Mouse (Mus musculus): ENCODE measurements at regions not wholly inside any gene's neighbourhood (a gene's known extent, or its start where the extent isn't known, plus 50 kb on each side); places are given as distances from the start of the nearest gene placed in this dataset.

DNA sequence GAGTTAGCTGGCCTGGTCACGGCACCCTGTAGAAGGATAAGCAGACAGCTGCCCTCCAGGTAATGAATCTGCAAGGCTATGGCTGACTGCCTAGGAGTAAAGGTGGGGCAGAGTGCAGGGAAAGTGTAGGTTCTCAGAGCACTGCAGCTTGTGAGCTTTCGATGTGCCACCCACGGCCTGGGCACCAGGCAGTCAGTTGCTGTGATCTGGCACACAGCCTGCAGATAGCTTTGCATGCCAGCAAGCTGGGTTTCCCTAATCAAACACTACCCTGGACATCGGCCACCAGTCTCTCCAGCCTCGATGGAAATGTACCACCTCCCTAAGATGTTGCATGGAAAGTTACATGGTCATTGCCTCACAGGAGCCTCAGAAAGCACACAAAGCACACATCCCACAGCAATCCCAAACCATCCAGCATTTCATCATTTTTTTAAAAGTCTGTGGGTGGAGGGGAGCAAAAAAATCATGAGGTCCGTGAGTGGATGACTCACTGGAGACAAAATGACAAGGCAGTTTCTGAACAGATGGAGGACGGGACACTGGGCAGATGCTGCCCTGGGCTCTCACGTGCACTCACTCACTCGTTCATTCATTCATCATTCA is 112.7 kb downstream of the Ets2 start:
- DNase-seq (ENCODE audit: extremely low spot score): no peak

DNA sequence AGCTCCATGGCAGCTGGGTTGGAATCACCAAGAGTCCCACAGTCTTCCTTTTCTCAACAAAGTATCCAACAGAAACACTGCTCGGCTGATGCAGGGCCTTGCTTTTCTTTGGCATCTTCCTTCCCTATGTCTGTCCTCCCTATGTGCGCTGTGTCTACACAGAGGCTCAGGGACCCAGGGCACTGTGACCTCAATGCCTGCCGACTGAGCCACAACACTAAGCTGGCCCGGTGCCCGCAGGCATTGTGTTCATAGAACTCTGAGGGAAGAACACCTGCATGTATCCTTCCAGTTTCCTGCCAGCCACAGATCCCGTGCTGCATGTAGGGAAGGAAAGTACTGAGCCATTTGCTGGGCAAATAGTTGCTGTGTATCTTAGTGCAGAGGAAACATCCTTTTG is 109.2 kb downstream of the Ets2 start:
- DNase-seq (ENCODE audit: extremely low spot score): no peak

DNA sequence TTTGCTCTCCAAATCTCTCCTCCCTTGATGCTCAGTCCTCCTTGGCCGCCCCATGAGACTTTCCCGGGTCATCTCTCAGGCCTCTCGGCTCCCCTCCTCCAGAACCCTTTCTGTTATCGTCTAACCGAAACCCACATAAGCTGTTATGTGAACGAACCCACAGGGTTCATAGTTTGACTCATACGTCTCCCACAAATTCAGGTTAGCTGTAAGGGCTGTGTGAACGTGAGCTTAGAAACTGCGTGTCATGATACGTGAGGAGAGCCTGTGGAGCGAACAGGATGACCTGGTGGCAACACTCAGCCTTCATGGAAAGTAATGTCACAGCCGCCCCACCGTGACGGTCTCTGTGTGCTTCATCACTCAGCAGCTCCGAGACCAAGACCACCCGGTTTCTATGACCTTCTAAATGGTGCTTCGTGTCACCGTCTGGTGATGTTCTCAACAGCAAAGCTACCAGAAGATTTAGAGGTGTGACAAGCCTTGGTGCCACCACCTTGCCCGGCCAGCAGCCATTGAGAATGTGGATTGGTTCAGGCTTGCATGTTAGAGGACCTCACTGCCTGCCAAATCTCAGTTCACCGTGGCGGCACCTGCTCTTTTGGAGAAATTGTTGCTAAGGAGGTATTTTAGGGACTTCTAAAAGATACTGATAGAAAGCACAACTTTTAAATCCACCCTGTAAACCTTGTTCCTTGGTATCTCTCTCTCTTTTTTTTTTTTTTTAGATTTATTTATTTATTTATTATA is 107.4 kb downstream of the Ets2 start:
- no peak for DNase-seq (ENCODE audit: extremely low spot score)

DNA sequence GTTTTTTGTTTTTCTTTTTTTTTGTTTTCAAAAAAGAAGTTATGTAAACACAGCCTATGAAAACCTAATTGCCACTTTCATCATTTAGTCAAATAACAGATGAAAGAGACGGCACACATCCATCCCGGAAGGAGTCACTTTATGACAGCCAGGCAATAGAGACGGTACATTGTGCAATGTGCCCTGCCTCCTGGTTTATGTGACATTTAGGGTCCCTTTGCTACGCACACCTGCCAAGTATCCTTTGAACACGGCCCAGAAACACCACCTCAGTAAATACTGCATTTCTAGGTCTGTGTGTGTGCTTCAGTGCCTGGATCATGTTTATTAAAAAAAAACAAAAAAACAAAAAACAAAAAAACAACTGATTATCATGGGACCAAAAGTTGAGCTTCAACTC is 104.6 kb downstream of the Ets2 start:
- DNase-seq (ENCODE audit: extremely low spot score): no peak

DNA sequence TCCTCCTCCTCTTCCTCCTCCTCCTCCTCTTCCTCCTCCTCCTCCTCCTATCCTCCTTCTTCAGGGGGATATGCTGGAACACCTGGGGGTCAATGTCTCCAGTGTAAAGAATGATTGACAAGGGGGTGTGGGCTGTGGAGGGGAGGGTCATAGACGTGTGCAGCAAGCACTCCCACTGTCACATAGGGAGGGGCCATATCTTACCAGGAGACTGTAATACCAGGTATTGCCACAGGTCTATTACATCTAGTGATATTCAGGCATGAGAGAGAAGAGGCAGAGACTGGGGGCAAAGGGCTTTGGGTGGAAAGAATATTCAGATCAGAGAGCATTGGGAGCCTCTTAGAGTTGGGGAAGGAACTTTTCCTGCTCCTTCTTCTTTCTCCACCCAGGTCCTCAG is 102.3 kb downstream of the Ets2 start:
- DNase-seq (ENCODE audit: extremely low spot score): no peak

DNA sequence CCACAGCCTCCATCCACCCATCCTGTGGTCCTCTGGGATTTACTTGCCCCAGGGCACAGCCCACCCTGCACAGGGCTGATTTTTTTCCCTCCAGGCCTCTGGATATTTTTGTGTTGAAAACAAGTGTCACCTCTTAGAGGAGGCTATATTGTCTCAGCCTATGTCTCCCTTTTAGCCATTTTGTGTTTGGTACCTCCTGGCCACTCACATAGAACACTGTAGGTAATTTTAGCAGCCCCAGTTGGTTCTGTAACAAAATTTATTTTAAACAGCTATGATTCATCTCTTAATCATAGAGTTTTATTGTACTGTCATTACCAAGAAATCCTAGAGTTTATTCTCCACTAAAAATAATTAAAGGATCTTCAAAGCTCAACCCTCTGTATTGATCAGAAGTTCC is 100.8 kb downstream of the Ets2 start:
- no peak for DNase-seq (ENCODE audit: extremely low spot score)

DNA sequence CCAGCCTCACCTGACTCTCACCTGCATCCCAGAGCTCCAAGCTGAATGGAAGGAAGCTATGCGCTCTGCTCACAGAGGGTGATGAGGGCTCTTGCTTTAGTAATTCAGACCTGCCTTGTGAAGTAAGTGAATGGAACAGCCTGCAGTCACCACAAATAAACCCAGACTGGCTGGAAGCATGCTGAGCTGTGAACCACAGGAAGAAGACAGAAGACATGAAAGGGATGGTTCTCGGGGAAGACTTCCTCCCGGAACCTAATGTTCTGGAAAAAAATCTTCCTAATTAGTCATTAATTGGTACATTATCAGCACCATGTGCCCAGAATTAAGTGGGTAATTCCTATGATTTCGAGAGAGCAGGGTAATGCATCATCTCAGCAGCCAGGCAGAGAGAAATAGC is 100.3 kb downstream of the Ets2 start:
- no peak for DNase-seq (ENCODE audit: extremely low spot score)

DNA sequence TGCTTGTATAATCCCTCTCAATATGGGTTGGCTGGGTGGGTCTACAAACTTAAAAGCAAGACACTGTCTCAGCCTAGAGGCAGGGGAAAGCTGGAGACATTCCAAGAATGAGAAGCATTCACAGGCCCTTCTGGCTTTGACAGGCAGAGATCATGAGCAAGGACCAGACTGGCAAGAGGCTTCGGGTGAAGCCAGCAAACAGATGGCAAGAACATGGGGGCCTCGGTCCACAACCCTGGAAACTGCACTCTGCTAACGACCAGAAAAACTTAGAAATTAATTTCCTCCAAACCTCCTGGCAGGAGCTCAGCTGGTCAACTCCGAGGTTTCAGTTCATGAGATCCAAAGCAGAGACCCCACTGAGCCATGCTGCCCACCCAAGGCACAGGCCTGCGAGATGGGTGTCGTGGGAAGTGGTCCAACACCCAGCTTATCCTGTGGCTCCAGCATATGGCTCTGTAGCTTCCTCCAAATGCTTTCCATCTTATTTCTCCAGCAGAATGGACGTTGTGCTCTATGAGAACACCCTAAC is 99.1 kb downstream of the Ets2 start:
- DNase-seq (ENCODE audit: extremely low spot score): no peak

DNA sequence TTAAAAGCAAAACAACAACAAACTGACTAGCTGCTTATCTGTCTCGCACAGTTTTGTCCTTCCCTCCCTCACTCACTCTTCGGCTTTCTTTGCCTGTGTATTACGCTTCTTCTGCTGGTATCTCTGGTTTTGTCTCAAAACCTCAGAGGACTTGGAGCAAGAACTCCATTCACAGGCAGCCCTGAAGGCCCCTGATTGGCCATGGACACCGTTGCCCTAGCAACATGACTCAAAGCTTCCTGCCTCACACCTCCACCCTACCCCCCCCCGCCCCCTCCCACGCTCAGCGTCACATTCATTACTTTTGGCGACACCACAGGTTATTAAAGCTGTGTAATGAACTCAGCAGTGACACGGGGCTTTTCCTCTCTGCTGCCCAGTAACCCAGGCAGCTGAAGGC is 96.7 kb downstream of the Ets2 start:
- no peak for DNase-seq (ENCODE audit: extremely low spot score)

DNA sequence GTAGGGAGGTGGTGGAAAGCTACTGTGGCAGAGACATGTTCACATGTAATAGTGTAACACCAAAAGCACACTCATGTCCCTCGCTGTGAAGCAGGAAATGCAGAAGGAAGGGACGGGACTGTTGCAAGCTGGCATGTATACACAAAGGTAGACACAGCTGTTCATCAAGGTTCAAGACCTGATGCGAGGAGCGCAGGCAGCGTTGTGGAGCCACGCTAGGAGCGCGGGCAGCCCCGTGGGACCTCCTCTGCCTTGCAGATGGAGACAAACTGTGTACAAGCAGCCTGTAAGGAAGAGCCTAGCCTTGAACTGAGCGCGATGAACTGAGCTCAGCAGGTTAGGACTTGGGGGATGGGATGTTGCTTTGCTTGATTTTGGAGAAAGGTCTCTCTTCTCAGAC is 96.2 kb downstream of the Ets2 start:
- no peak for DNase-seq (ENCODE audit: extremely low spot score)

DNA sequence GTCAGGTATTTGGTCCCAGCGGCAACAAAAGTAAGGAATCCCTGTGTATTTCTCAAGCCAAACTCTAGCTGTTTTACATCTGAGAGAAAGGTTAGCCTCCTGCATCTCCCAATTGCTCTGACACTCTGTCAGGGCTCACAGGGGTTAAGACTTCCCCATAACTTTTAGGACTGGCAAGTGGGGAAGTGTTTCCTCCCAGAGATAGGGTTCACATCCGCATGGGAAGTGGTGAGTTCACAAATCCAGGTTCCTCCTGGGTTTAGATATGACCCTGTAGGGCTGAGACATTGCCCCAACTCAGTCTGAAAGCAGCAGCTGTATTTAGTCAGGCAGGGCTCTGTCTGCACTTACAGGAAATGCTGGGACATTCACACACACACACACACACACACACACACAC is 95.3 kb downstream of the Ets2 start:
- DNase-seq (ENCODE audit: extremely low spot score): no peak

DNA sequence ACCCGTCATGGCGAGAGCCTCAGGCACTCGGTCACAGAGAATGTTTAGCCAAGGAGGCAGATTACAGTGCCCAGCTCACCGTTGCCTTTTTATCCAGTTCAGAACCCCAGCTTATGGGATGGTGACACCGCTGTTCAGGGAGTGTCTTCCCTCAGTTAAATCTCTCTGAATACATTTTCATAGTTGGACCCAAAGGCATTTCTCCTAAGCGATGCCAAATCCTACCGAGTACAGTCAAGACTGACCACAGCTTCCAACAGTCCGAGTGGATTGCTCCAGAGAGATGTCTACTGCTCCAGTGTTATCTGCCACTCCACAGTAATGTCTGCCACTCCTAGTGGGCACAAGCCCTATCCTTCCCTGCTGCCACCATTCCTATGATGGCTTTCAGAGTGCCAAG is 93.0 kb downstream of the Ets2 start:
- DNase-seq (ENCODE audit: extremely low spot score): no peak

DNA sequence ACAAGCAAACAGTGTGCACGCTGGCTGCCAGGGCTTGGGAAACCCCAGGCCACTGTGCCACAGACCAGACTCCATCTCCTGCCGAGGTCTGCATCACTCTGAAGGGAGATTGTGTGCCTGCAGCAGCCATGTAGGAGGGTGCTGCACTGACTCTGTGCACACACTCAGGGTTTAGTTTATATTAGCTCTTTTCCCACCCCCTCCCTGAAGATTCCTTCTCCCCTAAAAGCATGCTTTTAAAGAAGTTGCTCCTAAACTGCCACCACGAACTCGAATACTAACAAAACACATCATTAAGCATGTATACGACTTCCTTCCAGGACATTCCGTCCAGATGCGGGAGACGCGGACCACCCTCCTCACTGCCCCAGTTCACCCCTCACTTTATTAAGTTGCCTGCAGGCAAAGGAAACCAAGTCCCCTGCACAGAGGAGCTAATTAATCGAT is 92.4 kb downstream of the Ets2 start:
- DNase-seq (ENCODE audit: extremely low spot score): no peak

DNA sequence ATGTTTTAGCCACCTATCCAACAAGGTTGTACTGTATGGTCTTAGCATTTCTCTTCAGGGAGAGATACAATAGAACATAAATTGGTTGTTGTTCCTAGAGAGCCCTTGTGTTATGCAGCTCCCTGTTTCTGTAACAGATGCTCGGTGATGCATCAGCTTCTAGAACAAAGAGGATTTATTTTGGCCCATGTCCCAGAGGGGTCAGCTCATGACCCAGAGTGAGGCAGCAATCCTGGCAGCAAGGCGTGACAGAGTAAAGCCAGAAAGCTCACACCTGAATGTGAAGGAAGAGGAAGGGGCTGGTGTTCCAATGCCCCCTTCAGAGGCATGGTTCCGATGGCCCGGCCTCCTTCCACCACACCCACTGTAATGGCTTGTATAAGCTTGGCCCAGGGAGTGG is 88.8 kb downstream of the Ets2 start:
- DNase-seq (ENCODE audit: extremely low spot score): no peak

DNA sequence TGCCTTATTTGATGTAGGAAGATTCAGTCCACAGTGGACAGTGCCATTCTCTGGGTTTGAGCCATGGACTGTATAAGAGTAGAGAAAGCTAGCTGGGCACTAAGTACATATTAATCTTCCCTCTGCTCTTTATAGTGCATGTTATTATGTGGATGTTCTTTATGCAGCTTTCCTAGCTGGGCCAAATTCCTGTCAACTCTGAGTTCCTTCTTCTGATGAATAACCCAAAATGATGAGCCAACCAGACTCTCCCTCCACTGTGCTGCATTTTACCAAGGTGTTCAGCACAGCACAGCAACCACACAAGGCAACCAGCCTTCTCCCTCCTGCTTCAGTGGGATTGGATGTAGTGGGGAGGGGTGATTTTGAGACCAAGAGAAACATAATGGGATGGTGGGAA is 87.7 kb downstream of the Ets2 start:
- DNase-seq (ENCODE audit: extremely low spot score): no peak

DNA sequence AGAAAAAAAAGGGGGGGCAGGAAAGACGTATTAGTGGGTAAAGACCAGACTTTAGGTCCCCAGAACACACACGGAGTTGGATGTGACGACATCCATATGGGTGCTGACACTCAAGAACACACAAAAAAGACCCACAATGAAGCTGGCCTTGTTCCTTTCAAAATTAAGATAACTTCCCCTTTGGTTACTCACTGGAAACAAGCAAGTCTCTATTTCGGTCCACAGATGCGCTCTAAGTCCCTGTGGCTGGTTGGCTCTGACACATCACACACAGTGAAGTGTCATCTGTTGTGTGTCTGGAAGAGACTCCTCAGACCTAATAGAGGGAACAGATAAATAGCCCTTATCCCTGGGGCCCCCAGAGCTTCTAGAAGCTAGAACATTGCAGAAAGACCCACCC is 79.8 kb downstream of the Ets2 start:
- DNase-seq (ENCODE audit: extremely low spot score): no peak

DNA sequence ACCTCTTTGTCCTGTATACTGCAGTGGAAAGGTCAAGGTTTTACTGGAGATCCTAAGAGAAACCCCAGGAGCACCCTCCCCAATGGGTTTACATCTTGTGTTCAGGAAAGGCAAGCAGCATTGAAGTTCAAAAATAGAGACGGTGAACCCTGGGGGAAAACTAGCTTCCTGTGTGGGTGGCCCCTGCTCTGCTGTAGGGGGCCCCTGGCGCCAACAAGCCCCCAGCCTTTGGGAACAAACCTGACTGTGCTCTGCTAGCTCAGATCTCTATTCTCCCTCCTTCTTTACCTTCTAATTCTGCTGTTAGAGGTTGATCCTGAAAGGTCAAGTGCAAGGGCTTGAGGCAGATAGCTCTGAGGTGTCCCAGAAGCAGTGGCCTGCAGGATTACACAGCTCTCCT is 78.6 kb downstream of the Ets2 start:
- no peak for DNase-seq (ENCODE audit: extremely low spot score)

DNA sequence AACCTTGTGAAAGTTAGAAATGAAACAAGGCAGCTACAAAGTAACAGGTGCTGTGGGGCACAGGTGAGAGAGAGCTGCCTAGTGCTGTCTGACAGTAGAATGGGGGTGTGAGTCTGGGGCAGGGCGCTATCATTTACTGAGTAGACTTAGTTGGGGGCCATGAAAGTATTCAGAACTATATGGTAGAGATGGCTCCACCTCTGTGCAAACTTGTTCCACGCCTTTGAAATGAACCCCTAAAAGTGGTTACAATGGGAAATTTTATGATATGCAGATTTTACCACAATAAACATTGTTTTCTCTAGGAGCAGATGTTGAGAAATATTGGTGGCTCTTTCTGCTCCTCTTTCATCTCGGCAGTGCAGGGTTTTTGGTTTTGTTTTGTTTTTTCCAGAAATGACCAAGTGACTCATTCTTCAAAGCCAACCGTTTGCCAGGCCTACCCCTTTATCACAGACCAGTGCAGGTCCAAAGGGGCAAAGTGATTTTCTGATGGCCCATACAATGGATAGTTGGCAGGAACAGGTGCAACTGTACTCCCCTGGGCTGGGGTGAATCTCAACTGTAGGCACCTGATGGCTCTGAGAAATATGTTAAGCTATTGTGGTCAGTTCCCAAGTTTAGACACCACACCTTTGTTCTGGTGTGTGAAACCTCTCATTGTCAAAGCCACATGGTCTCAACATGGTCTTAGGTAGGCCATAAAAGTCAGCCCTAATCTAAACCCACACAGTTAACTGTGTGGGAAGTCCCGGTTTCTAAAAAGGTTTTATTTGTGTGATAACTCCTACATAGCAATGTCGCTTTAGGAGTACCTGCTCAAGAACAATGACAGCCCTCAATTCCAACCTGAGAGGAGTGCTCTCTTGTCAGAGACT is 77.2 kb downstream of the Ets2 start:
- DNase-seq (ENCODE audit: extremely low spot score): no peak

DNA sequence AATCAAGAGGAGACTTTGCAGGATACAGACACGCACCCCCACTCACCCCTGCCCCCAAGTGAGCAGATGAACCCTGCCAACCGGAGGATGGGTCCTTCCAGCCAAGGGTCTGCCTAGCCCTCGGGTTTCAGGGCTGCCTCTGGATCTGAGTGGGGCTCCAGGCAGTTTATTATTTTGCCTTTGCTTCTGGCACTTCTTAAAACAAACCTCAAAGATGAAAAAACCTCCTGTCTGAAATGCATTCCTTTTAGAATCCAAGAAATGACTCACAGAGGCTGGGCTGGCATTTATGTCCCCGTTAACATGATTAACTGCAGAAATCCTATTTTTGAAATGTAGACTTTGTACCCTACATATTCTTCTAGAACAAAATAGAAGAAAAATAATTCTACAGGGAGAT is 76.3 kb downstream of the Ets2 start:
- no peak for DNase-seq (ENCODE audit: extremely low spot score)

DNA sequence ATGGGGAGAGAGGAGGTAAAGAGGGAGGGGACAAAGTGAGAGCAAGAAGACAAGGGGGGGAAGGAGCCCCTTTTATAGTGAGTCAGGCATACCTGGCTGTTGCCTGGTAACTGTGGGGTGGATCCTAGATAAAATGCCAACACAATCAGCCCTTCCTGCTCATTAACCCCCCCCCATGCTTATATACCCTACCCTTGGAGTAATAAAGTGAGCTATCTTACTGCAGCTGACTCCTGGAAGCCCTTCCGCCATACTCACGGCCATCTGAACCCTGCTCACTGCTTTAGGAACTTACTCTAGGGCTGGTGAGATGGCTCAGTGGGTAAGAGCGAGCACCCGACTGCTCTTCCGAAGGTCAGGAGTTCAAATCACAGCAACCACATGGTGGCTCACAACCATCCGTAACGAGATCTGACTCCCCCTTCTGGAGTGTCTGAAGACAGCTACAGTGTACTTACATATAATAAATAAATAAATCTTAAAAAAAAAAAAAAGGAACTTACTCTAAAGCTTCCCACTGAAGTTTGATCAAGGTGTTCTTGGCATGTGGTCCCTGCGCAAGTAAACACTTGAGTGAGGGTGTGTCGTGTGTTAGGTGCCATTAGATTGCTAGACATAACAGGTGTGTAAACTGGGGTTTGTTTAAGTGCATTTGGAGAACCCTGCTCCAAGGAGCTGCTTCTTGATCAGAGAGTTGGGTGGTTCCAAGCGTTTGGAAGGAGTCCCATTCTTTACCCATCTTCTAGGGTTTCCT is 74.9 kb downstream of the Ets2 start:
- no peak for DNase-seq (ENCODE audit: extremely low spot score)

DNA sequence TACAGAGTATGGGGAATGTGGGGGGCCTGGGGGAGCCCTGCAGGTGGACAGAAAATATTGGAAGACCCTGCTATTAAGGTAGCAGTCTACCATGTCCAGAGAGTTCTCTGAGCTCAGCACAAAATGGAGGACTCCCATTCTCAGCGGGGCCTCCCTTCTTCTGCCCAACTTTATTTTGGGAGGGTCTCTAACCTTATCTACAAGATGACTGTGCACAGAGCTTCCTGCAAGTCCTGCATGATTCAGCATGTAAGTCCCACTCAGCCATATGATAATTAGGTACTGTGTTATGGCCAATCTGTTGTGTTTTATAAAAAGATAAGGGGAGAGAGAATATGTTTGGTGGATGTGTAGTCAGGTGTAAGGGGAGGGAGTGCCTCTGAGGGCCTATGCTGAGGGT is 74.1 kb downstream of the Ets2 start:
- DNase-seq (ENCODE audit: extremely low spot score): no peak

DNA sequence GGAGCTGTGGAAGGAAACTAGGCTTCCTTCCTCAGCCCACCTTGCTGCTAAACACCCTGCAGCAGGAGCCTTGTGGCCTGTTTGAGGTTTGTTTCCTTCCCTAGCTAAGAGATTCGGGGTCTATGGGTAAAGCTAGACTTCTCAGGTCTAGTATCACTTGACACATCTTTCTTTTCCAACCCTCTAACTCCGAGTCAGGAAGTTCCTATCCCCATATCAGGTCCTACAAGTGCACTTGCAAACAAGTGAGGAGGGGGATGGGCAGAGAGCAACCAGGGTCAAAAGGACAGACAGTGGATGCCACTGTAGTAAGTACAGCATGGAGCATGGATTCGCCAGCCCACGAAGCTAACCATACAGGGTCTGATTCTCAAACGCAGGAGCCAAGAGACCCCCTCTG is 73.5 kb downstream of the Ets2 start:
- no peak for DNase-seq (ENCODE audit: extremely low spot score)
